Mouse (Mus musculus): ENCODE measurements around the gene Msh5.
"Not testable (repeated sequence)": the region's sequence is repeated elsewhere in the genome, so short reads cannot be mapped to it uniquely, and the experiment has no call there.

The Msh5 gene

DNA sequence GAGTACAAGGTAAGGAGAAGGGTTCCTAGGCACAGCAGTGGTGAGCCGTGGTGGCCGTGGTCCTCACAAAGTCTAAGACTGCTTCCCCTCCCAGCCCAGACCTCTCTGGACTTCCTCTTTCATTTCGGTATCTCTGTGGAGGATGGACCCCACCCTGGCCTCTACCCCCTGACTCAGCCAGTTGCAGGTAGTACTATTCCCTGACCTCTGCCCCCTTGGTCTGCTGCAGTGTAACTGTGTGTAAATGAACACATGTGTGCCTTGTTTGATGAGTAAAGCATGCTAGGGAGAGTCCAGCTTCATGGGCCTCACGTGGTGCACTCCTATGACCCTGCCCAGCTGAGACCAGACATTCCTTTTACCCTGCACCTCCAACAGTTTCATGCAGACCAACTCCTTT is 22.8 kb downstream of the Msh5 start:
- no peak for DNase-seq (ENCODE audit: low spot score in 2 of 2)

DNA sequence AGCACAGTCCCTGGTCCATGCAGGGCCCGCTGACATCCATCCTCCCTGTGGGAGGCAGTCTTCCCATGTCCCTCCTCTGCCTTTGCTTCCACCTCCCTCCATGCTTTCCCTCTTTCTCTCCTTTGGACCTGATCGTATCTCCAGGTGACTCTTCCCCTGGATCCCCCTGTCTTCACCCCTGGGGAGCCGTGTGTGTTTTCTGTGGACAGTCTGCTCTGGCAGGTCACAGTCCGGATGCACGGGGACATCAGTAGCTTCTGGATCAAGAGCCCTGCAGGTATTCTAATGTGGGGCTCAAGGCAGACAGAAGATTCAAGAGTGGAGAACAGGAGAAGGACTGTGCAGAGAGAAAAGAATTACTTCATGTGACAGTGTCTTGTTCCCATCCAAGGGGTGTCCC is 23.3 kb downstream of the Msh5 start:
- DNase-seq (ENCODE audit: low spot score in 2 of 2), result no peak

DNA sequence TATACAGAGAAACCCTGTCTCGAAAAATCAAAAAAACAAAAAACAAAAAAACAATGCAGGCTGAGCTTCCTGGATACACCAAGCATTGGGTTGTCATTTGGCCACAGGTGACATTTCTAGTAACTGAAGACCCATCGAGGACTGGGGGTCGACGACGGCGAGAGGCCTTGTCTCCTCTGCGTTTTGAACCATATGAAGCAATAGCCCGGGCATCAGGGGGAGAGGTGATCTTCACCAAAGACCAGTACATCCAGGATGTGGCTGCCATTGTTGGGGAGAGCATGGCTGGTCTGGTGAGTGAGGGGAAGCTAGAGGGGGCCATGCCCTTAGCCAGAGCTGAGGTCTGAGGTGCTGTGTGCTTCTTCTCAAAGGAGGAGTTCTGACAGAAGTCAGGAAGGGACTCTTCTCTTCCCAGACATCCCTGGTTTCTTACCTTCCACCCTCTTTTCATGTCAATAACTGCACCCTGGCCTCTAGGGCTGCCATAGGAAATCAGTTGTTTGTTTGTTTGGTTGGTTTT is 23.9 kb downstream of the Msh5 start:
- no peak for DNase-seq (ENCODE audit: low spot score in 2 of 2)

DNA sequence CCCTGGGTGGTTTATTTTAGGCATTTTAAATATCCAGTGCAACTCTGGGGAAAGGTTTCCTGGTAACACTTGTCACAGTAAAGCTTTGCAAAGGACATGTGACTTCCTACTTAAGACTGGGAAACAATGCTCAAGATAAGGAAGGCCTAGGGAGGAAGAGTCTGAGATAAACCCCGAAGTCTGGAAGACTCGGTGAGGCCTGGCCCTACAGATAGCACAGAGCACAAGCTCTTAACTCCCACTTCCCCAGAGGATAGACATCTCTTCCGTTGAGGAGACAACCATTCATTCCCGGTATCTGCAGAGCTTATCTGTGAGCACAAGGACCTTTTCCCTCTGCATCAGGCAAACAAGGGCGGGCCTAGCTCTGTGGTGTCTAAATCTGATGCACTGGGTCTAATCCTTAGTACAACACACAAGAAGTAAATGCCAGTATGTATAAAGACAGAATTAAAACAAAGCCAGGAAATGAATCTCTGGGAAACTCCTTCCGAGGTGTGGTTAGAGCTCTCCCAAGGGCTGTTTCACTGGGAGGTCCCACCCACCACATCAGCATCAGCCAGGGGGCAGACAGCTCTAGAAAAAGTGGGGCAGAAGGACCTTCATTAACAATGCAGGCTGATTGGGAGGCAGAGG is 24.6 kb downstream of the Msh5 start:
- DNase-seq (ENCODE audit: low spot score in 2 of 2), result no peak

DNA sequence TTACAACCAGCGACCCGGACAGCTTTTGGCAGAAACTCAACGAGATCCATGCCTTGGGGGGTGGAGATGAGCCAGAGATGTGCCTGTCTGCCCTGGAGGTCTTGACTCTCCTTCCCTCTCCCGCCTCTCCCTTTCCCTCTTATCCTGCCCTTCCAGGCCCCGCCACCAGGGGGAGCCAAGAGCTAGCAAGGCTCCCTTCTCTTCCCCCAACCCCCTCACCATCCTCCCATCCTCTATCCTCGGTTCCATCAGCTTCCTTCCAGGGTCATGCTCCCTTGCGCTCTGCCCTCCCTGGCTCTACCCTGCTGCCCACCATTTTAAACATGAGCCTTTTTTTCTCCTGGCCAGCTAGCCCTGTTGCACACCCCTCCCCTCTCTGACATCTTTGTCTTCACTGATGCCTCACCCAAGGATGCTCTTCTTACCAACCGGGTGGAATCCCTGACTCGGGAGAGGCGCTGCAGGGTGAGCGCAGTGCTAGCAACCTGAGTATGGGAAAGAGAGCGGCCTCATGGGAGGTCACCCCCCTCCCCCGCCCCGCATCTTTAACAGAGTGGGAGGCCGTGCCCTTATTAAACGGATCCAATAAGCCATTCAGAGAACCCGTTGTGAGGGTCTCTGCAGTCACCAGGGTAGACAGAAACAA is 25.3 kb downstream of the Msh5 start:
- peak; percentile 87 to 88 for DNase-seq (ENCODE audit: low spot score in 2 of 2)

DNA sequence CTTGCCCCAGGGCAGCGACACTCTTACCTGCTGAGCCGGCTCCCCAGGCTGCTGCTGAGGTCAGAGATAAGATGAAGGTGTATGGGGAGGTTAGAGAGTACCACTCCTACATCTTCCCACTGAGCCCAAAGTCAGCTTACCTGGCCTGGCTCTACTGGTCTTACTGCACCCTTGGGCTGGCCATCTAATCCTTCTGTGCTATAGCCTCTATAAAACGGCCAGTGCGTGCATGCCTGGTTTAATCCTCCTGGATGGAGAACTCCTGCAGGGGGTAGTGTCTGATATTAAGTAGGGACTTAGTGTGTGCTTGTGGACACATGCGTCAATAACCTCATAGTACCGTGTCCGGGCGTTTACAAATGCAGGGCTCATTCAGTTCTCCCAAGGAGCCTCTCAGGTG is 26.0 kb downstream of the Msh5 start:
- DNase-seq (ENCODE audit: low spot score in 2 of 2), result no peak

DNA sequence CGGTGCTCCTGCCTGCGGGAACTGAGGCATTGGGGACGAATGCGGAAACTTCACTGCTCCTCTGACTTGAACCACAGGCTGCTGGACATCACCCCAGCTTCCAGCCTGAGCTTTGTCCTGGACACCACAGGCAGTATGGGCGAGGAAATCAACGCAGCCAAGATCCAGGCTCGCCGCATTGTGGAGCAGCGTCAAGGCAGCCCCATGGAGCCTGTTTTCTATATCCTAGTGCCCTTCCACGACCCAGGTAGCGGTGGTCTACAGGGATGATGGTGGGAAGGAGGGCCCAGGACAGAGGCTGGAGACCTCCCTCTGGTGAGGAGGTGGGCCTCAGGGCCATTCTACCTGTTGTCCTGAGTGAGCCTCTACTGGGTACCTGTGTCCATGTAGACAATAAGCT is 26.7 kb downstream of the Msh5 start:
- DNase-seq (ENCODE audit: low spot score in 2 of 2), result no peak

DNA sequence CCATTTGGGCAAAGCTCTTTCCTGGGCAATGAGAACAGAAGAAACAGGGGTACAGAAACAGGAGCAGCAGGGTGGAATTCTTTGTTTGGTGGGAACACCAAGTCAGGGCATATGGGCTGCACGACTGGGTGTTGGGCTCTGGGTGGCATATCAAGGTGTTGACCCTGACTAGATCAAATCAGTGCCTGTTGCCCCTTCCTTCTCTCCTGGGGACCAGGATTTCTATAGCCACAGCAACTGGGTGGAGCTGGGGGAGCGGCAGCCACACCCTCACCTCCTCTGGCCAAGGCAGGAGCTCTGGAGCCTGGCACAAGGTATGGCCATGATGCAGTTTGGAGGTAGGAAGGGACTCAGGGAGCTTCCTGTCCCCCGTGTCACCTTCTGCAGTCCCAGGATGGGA is 28.4 kb downstream of the Msh5 start:
- DNase-seq (ENCODE audit: low spot score in 2 of 2), result no peak

DNA sequence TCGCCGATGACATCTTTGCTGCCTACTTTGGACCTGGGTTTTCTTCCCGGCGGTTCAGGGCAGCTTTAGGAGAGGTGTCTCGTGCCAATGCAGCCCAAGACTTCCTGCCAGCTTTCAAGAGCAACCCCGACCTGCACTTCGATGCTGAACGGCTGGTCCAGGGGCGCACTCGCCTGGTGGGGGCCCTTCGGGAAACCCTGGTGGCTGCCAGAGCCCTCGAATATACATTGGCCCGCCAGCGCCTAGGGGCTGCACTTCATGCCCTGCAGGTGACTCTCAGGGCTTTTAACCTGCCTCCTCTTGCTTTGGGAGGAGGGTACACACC is 28.9 kb downstream of the Msh5 start:
- no peak for DNase-seq (ENCODE audit: low spot score in 2 of 2)

DNA sequence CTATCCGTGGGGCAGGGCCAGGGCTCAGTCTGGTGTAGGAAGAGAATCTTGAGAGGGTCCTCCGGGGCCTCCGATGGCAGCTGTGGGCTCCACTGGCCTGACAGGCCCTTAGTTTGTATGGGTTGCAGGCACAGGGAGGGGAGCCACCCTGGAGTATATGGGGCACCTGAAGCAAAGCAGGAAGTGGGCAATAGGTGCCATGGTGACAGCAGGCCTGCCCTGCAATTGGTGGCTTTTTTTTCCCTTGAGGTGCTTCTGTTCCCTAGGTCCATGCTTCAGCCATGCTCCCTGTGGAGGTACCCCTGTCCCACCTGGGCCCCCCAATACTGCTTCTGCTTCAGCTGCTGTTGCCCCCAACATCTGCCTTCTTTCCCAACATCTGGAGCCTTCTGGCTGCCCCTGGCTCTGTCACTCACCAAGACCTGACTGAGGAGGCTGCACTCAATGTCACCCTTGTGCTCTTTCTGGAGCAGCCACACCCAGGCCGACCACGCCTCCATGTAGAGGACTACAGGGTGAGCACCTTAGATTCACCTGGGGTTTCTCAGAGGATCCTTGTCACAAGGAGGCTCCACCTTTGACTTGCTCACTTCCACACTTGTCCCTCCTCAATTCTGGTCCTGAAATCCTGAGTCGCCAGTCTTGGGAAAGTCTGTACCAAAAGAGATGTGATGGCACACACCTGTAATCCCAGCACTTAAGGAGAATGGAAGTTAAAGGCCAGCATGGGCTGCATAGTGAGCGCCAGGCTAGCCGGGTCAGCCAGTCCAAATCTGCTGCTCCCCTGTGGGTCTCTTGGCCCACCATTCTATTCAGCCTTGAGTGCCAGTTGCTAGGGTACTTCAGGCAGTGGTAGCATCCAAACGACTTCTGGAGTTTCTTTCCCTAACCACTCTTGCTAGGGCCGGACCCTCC is 29.5 kb downstream of the Msh5 start:
- no peak for DNase-seq (ENCODE audit: low spot score in 2 of 2)

DNA sequence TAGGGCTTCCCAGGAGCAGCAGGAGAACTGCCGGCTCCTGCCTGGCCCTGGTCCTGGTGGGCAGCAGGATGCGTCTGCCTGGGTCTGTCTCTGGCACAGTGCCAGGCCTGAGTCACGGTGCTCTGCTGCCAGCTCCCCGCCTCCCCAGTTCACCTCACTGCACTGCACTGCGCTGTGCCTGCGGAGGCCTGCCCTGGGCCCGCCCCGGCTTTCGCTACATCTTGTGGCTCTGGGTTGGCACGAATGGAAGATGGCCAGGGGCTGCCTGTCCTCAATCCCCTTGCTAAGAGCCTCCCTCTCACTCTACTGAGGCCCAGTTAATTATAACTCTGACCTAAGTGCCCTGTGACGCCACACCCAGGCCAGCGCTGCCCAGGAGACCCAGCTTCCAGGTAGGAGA is 30.2 kb downstream of the Msh5 start, which contains the start of gene Vwa7:
Gene Vwa7, plus strand, starts transcription at position 204 of the 400 bp plus-strand sequence.
- no peak for DNase-seq (ENCODE audit: low spot score in 2 of 2)

DNA sequence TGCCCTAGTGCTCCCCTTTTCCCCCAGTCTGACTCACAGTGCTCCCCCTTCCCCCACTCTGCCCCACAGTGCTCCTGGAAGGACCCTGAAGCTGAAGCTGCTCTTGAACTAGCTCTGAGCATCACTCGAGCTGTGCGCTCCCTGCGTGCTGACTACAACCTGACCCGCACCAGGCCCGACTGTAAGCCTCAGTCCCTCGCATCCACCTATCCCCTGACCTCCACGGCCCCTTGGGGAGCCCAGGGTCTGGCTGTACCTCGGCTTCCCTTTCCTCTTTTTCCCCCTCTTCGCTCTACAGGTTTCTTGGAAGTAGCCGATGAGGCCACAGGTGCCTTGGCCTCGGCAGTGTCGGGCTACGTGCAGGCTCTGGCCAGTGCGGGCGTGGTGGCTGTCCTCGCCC is 31.2 kb downstream of the Msh5 start:
- no peak for DNase-seq (ENCODE audit: low spot score in 2 of 2)

DNA sequence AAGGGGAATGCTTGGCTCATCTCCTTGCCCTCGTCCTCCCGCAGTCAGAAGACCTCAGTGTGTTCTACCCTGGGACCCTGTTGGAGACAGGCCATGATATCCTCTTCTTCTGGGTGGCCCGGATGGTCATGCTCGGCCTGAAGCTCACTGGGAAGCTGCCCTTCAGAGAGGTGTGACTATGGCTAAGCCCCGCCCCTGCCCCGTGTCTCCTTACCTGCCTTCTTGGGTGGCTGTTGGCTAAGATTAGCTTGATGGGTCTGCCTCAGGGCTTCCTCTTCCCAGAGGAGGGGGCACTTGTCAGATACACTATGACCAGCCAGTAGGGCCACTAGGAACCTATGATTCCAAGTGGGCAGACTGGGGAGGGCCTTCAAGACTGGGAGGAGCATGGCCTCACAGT is 33.3 kb downstream of the Msh5 start:
- DNase-seq (ENCODE audit: low spot score in 2 of 2), result no peak

DNA sequence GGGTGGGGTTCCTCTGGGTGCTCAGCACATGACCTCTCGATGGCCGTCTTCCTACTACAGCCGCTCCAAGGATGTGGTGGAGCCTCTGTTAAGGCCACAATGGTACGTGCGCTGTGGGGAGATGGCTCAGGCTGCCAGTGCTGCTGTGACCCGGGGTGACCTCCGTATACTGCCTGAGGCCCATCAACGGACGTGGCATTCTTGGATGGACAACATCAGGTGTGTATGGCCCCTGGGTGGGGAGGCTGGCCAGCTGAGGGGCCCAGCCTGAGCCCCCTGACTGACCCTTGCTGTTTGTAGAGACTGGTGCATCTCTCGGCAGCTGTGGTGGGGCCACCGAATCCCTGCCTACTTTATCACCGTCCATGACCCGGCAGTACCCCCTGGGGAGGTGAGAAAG is 34.1 kb downstream of the Msh5 start:
- no peak for DNase-seq (ENCODE audit: low spot score in 2 of 2)

DNA sequence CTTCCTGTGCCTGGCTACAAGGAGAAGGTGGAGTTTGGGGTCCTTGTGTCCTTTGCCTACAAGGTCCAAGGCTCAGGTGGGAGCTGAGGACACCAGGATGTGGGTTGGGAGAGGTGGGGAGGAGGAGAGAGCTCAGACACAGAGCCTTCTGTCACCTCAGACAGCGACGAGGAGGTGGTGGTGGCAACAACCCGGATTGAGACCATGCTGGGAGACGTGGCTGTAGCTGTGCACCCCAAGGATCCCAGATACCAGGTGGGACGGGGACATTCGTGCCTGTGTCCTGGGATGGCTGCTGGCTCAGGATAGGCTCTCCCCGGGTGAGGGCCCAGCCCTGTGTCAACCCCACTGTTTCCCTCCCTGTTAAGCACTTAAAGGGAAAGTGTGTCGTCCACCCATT is 35.1 kb downstream of the Msh5 start:
- no peak for DNase-seq (ENCODE audit: low spot score in 2 of 2)

DNA sequence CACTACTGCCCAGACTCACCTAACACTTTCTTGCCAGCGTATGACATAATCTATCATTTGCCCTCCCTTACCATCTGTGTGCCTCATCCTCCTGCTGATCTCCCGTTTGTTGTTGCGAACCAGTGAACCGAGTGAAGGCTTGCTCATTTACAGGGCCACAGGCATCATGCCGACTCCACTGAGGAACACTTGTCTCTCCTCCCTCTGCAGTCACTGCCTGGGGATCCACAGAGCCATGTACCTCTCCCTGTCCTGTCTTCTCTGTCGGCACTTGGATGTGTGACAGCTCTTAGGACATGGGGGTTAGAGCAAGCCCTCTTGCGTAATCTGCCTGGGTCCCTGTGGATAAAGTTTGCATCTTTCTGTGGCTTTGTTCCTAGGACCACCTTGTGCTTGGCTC is 37.0 kb downstream of the Msh5 start:
- DNase-seq (ENCODE audit: low spot score in 2 of 2), result no peak

DNA sequence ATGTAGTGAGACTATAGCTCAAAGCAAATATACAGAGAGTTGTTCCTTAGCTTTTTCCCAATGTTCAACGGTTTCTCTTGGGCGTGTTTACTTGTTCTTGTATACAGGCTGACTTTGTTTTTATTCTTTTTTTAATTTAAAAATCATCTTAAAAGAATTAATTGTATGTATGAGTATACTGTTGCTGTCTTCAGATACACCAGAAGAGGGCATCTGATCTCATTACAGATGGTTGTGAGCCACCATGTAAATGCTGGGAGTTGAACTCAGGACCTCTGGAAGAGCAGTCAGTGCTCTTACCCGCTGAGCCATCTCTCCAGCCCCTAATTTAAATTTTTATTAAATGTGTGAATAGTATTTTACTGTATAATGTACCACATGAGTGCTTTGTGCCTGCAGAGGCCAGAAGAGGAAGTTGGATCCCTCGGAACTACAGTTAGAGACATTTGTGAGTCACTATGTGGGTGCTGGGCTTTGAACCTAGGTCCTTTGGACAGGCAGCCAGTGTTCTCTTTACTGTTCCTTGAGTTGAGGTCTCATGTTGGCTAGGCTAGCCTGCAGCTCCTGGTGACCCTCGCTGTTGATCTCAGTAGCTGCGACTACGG is 39.1 kb downstream of the Msh5 start:
- no peak for DNase-seq (ENCODE audit: low spot score in 2 of 2)

DNA sequence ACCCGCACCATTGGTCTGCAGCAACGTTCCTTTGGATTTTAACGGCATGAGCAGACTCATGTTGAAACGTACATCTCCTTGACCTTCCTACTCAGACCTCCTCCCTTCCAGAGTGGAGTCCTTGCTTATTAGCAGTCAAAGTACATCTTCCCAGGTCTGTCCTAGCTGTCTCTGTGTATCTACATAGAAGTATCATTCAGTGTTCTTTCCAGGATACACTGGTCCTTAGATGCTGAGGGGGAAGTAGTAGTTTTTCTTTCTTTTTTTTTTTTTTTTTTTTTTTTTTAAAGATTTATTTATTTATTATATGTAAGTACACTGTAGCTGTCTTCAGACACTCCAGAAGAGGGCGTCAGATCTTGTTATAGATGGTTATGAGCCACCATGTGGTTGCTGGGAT is 40.6 kb downstream of the Msh5 start:
- DNase-seq (ENCODE audit: low spot score in 2 of 2), result not testable (repeated sequence)

DNA sequence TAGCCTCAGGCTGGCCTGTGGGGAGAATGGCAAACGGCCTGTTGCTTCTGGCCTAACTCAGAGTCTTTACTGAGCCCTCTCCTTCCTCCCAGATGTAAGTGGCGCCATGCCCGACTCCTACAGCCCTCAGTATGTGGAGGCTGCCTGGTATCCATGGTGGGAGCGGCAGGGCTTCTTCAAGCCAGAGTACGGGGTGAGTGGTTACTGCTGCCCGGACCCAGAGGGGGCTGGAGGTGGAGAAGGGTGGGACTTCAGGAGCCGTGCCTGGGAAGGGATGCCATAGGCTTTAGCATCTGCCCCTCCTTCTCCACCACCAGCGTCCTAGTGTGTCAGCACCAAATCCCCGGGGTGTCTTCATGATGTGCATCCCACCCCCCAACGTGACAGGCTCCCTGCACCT is 41.4 kb downstream of the Msh5 start:
- DNase-seq (ENCODE audit: low spot score in 2 of 2), result no peak

DNA sequence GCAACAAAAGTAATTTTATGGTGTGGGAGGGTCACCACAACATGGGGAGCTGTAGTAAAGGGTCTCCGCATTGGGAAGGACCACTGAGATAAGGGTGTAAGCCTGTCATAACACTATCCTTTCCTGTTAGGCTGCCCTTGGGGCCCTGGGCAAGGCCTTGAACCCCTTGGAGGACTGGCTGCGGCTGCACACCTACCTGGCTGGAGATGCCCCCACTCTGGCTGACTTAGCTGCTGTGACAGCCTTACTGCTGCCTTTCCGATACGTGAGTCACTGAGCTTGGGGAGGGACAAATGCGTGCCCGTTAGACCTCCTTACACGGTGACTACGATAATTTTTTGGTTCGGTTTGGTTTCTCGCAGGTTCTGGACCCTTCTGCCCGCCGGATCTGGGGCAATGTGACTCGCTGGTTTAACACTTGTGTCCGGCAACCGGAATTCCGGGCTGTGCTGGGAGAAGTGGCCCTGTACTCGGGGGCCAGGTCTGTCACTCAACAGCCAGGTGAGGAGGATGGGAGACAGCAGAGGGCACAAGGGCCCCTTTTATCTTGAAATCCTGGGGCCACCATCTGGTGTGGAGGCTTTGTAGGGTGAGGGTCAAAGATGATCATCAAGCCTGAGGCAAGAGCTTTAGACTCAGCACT is 42.3 kb downstream of the Msh5 start:
- DNase-seq (ENCODE audit: low spot score in 2 of 2), result no peak

DNA sequence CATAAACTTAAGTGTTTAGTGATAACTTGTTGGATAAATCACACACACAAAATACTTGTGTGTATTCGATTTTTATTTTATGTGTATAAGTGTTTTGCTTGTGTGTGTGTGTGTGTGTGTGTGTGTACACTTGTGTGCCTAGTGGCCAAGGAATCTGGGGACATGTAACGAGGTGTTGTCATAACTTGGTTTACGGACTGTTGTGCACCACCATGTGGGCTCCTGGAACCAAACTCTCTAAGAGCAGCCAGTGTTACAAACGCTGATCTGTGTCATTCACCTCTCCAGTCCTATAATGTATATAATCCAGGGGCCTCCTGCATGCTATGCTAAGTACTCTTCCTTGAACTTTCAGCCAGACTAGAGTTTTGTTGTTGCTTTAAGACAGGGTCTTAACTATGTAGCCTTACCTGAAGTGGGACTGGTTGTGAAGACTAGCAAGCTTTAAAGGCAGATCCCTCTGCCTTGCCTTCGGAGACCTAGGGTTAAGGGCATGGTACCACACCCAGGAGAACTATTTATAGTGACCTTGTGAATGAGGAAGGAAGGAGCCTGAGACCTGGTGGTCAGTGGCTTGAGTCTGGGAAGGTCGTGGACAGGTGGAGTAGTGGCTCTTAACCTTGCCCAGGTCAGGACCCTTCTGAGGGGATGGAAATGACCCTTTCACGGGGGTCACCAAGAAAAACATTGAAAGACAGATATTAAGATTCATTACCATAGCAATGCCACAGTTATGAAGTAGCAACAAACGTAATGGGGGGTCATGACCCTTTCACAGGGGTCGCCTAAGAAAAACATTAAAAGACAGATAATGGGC is 43.3 kb downstream of the Msh5 start:
- no peak for DNase-seq (ENCODE audit: low spot score in 2 of 2)

All from frontal cortex, postnatal 36 days (tissue).